Mouse (Mus musculus): ENCODE results near the gene Abi1.
A peak's percentile ranks its signal among the peaks of the same experiment; 100 is the strongest.
"Not testable (repeated sequence)": the region's sequence is repeated elsewhere in the genome, so short reads cannot be mapped to it uniquely, and the experiment has no call there.

Abi1 gene

DNA sequence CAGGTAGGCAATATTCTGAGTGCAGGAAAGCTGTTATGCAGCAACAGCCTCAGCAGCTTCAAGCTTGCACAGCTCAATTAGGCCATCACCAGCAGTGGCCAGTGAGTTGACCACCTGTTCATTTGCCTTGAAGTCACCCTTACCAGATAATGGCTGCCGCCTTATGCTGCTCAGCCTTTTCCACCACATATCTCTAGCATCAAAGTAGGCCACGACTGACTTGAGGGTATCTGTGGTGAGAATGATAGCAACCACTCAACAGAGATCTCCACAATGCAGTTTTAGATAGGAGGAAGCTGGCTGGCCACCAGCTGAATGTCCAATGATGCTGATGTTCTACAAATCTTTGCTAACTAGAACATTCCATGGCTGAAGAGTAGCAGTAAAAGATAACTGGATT, 20.9 kb downstream of the Abi1 start:
- no peaks in the 10 kb centered on the region for H3K36me3 ChIP-seq (ENCODE audit: control insufficient read depth, insufficient read depth, low read length, poor library complexity, severe bottlenecking)
- no peak for DNase-seq (ENCODE audit: low read depth, low spot score)
- H3K27me3 ChIP-seq (ENCODE audit: control insufficient read depth, insufficient read depth, low read length, poor library complexity, severe bottlenecking) = no peaks in the 10 kb centered on the region

DNA sequence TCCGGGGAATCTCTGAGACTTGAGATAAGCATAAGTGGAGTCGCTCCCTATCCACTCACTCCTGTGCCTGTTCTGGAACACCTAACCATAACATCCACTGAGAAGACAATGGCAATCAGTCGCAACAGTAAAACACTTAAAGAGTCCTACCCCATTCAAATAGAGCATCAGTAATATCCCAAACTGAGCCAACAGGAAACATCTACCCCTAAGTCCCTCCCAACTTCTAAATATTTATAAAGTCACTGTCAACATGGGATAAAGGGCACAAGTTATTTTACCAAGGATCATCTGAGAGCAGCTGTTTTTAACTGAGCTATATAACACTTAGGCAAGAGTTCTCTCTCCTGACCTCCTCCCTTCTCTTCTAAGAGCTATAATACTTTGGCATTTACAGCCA, 23.9 kb downstream of the Abi1 start:
- no peak for DNase-seq (ENCODE audit: low read depth, low spot score)
- no peaks in the 10 kb centered on the region for H3K36me3 ChIP-seq (ENCODE audit: control insufficient read depth, insufficient read depth, low read length, poor library complexity, severe bottlenecking)

DNA sequence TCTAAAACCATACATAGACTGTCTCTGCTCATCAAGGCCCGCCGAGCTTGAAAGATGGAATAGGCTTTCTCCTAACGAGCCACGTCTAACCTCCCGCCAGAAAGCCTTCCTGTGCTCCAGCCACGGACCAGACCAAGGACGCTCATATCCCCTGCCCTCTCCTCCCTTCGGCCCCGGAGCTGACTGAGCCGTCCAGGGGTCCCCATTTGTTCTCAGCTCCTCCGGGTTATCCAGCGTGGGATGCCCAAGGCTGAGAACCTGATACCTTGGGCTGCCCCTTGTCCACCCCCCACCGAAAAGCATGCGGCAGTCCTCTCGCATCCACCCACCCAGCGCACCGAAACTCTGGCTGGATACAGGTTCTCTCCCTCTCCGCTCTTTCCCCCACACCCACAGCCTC, 24.7 kb downstream of the Abi1 start:
- Histone ChIP-seq H3K27me3 (ENCODE audit: control insufficient read depth, insufficient read depth, low read length, poor library complexity, severe bottlenecking) (no peaks in the 10 kb centered on the region), H3K36me3 (ENCODE audit: control insufficient read depth, insufficient read depth, low read length, poor library complexity, severe bottlenecking) (no peaks in the 10 kb centered on the region)
- DNase-seq (ENCODE audit: low read depth, low spot score) = no peak

More for the DNA sequence above, 23.9 kb downstream of the Abi1 start:
- no peaks in the 10 kb centered on the region for H3K27me3 ChIP-seq (ENCODE audit: control insufficient read depth, insufficient read depth, low read length, poor library complexity, severe bottlenecking)

GRCm38 (mm10) chr2:23014935-23015334, 25.1 kb downstream of the Abi1 start:
- H3K27me3 ChIP-seq (ENCODE audit: control insufficient read depth, insufficient read depth, low read length, poor library complexity, severe bottlenecking); DNase-seq (ENCODE audit: low read depth, low spot score); H3K36me3 ChIP-seq (ENCODE audit: control insufficient read depth, insufficient read depth, low read length, poor library complexity, severe bottlenecking): not testable (repeated sequence)

- Histone ChIP-seq H3K27me3 (ENCODE audit: control insufficient read depth, insufficient read depth, low read length, poor library complexity, severe bottlenecking) (no peaks in the 10 kb centered on the region), H3K36me3 (ENCODE audit: control insufficient read depth, insufficient read depth, low read length, poor library complexity, severe bottlenecking) (peaks cover 6% of the 10 kb centered on the region)
- no peak for DNase-seq (ENCODE audit: low read depth, low spot score)
These were observed 31.8 kb downstream of the Abi1 start for GRCm38 (mm10) chr2:23008256-23008655.

GRCm38 (mm10) chr2:23007577-23007976, 32.5 kb downstream of the Abi1 start:
- Histone ChIP-seq H3K36me3 (ENCODE audit: control insufficient read depth, insufficient read depth, low read length, poor library complexity, severe bottlenecking) (peaks cover 6% of the 10 kb centered on the region), H3K27me3 (ENCODE audit: control insufficient read depth, insufficient read depth, low read length, poor library complexity, severe bottlenecking) (no peaks in the 10 kb centered on the region)
- no peak for DNase-seq (ENCODE audit: low read depth, low spot score)

GRCm38 (mm10) chr2:23007149-23007548, 32.9 kb downstream of the Abi1 start:
- no peak for DNase-seq (ENCODE audit: low read depth, low spot score)
- Histone ChIP-seq H3K27me3 (ENCODE audit: control insufficient read depth, insufficient read depth, low read length, poor library complexity, severe bottlenecking) (no peaks in the 10 kb centered on the region), H3K36me3 (ENCODE audit: control insufficient read depth, insufficient read depth, low read length, poor library complexity, severe bottlenecking) (peaks cover 6% of the 10 kb centered on the region)

DNA sequence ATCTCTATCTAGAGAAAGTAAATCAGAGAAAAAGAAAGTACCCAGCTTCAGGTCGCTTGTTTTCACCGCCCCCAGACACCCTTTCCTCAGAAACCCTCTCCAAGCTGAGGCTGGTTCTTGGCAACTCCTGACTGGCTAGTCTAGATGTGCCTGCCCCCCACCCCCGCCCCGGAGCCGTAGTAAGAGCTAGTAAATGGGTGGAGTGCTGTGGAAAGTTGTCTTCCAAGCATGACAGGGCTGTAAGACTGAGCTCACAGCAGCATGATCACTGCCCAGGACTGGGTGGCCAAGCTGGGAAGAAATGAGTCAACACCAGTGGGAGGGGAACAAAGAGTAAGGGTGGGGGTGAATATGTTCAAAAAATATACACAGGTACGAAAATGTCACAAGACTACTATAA, 33.8 kb downstream of the Abi1 start:
- Histone ChIP-seq H3K36me3 (ENCODE audit: control insufficient read depth, insufficient read depth, low read length, poor library complexity, severe bottlenecking) (peaks cover 6% of the 10 kb centered on the region), H3K27me3 (ENCODE audit: control insufficient read depth, insufficient read depth, low read length, poor library complexity, severe bottlenecking) (no peaks in the 10 kb centered on the region)
- DNase-seq (ENCODE audit: low read depth, low spot score) = no peak

DNA sequence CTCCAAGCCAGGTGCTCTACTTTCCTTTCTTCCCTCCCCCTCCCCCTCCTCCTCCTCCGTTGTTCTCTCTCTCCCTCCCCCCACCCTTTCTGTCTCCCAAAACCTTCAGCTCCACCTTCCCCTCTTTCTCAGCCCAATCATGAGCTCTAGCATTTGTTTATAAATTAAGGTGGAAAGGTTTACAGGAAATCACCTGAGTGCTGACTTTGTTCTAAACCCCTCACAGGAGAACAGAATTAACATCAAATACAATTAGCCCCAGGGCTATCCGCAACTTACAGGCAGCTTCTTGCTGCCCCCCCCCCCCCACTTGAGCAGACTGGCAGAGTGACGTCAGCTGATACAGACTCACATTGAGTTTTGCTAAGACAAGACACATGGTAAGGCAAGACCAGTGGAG, 37.4 kb downstream of the Abi1 start:
- H3K36me3 ChIP-seq (ENCODE audit: control insufficient read depth, insufficient read depth, low read length, poor library complexity, severe bottlenecking) = no peaks in the 10 kb centered on the region

GRCm38 (mm10) chr2:22999620-23000019, 40.4 kb downstream of the Abi1 start:
- H3K27me3 ChIP-seq (ENCODE audit: control insufficient read depth, insufficient read depth, low read length, poor library complexity, severe bottlenecking) = no peaks in the 10 kb centered on the region
- H3K36me3 ChIP-seq (ENCODE audit: control insufficient read depth, insufficient read depth, low read length, poor library complexity, severe bottlenecking) = no peaks in the 10 kb centered on the region
- DNase-seq (ENCODE audit: low read depth, low spot score) = no peak

More for the DNA sequence above, 37.4 kb downstream of the Abi1 start:
- no peak for DNase-seq (ENCODE audit: low read depth, low spot score)
- H3K27me3 ChIP-seq (ENCODE audit: control insufficient read depth, insufficient read depth, low read length, poor library complexity, severe bottlenecking) = no peaks in the 10 kb centered on the region

GRCm38 (mm10) chr2:22998804-22999203, 41.2 kb downstream of the Abi1 start:
- Histone ChIP-seq H3K36me3 (ENCODE audit: control insufficient read depth, insufficient read depth, low read length, poor library complexity, severe bottlenecking) (peaks cover 2% of the 10 kb centered on the region; the same call in 1 of the 2 replicates), H3K27me3 (ENCODE audit: control insufficient read depth, insufficient read depth, low read length, poor library complexity, severe bottlenecking) (no peaks in the 10 kb centered on the region)
- DNase-seq (ENCODE audit: low read depth, low spot score) = peak; percentile 22

DNA sequence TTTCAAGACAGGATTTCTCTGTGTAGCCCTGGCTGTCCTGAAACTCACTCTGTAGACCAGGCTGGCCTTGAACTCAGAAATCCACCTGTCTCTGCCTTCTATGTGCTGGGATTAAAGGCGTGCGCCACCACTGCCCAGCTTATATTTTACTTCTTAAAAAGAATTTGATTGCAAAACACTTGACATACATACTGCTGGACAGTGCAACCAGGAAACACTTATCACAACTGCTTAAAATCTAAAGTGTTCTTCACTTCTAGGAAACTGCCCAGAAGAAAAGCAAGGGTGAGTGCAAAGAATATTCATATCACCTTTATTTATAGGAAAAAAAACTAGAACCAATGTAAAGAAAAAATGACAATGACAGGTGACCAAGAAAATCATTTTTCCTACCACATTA, 42.0 kb downstream of the Abi1 start:
- peaks cover 5% of the 10 kb centered on the region; the same call in 1 of the 2 replicates for H3K36me3 ChIP-seq (ENCODE audit: control insufficient read depth, insufficient read depth, low read length, poor library complexity, severe bottlenecking)
- no peaks in the 10 kb centered on the region for H3K27me3 ChIP-seq (ENCODE audit: control insufficient read depth, insufficient read depth, low read length, poor library complexity, severe bottlenecking)
- no peak for DNase-seq (ENCODE audit: low read depth, low spot score)

DNA sequence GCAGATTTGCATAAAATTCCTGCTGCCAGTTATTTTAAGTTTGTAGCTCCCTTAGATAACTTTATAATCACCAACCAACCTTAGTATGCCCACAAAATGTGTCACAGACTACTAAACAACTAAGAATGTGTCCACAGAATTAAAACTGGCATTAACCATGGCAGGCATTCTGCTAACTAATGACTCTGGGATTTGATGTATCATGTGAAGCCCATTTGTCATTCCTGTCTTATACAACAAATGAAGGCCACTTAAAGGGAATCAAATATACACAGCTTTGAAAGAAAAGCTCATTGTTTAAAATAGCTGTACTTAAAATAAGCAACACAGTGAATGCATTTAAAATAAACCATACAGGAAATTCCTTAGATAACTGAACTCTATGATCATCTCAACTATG, 44.0 kb downstream of the Abi1 start:
- H3K36me3 ChIP-seq (ENCODE audit: control insufficient read depth, insufficient read depth, low read length, poor library complexity, severe bottlenecking) = peaks cover 5% of the 10 kb centered on the region; the same call in 1 of the 2 replicates
- DNase-seq (ENCODE audit: low read depth, low spot score) = no peak
- H3K27me3 ChIP-seq (ENCODE audit: control insufficient read depth, insufficient read depth, low read length, poor library complexity, severe bottlenecking) = no peaks in the 10 kb centered on the region

DNA sequence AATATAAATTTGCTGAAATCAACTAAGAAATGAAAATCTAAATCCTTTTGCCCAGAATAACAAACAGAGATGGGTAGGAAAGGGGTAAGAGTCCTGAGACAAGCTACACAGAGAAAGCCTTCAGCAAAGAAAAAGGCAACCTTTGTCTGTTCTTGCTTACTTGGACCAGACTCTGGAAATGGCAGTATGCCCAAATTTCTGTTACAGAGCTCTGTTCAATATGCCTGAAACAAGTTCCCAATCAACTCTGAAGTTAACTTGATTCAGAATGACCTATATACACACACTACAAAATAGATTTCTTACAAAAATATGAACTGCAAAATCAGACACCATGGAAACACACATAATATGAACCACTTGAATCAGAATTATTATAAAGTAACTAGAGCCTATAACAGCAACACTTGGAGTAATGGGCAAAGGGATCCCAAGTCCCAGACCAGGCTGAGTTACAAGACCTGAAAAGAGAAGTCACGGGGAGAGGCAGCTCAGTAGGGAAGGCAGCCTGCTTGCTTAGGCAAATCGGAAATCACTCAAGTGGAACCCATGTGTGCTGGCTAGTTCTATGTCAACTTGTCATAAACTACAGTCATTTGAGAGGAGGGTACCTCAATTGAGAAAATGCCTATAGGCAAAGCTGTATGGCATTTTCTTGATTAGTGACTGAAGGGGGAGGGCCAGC, 53.9 kb downstream of the Abi1 start:
- Histone ChIP-seq H3K27me3 (ENCODE audit: control insufficient read depth, insufficient read depth, low read length, poor library complexity, severe bottlenecking) (no peaks in the 10 kb centered on the region), H3K36me3 (ENCODE audit: control insufficient read depth, insufficient read depth, low read length, poor library complexity, severe bottlenecking) (no peaks in the 10 kb centered on the region)
- DNase-seq (ENCODE audit: low read depth, low spot score) = peak; percentile 72

GRCm38 (mm10) chr2:22977387-22977973, 62.6 kb downstream of the Abi1 start:
- H3K27me3 ChIP-seq (ENCODE audit: control insufficient read depth, insufficient read depth, low read length, poor library complexity, severe bottlenecking) = no peaks in the 10 kb centered on the region
- no peak for DNase-seq (ENCODE audit: low read depth, low spot score)
- no peaks in the 10 kb centered on the region for H3K36me3 ChIP-seq (ENCODE audit: control insufficient read depth, insufficient read depth, low read length, poor library complexity, severe bottlenecking)

DNA sequence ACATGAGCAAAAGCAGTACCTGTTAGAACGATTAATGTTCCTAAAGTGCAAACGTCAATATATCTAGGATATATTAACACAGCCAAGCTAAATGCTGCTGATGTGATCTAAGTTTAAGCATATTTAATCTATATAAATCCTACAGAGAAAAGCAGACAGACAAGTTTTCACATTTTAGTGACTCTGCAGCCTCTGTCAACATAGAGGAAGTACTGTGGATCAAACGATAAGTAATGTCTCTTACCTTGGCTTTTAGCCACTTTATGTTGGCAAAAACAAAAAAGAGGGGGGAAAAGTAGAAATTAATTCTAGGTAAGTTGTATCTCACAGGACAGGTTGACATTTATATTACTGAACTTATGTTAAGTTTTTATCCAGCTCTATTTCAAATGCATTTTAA, 77.1 kb downstream of the Abi1 start:
- DNase-seq (ENCODE audit: low read depth, low spot score) = no peak
- Histone ChIP-seq H3K36me3 (ENCODE audit: control insufficient read depth, insufficient read depth, low read length, poor library complexity, severe bottlenecking) (no peaks in the 10 kb centered on the region; the same call in 1 of the 2 replicates), H3K27me3 (ENCODE audit: control insufficient read depth, insufficient read depth, low read length, poor library complexity, severe bottlenecking) (no peaks in the 10 kb centered on the region)

All from splenic B cell, adult 2 months (primary cell).